11 mouse cellular contexts compared by ENCODE assay signal in genomic region chr1:60428341-60428740, GRCm38 (mm10).
"Had no signal": no experiment of that assay in that cellular context is flagged by ENCODE, and none has a peak within 500 bp of the region (broad histone marks: within the 10 kb centered on the region; RNA-seq: fewer than 3 reads in every experiment).

No protein-coding gene starts in this region.

- ATAC-seq: midbrain, embryonic 15.5 days had no signal

- H3K9ac ChIP-seq: kidney, embryonic 15.5 days; liver, embryonic 14.5 days; lung, embryonic 15.5 days; midbrain, embryonic 12.5 days; midbrain, embryonic 15.5 days; neural tube, embryonic 13.5 days had no signal

- H3K4me3 ChIP-seq: kidney, embryonic 15.5 days; left cerebral cortex, adult 2 months; lung, embryonic 15.5 days; megakaryocyte, embryonic 14.5 days; midbrain, embryonic 12.5 days; midbrain, embryonic 15.5 days; neural tube, embryonic 13.5 days had no signal

- DNase-seq: kidney, postnatal 10 days; layer of hippocampus, postnatal 36 days had no signal

- H3K27ac ChIP-seq: kidney, embryonic 15.5 days; left cerebral cortex, adult 2 months; liver, embryonic 14.5 days; lung, embryonic 15.5 days; midbrain, embryonic 12.5 days; midbrain, embryonic 15.5 days; neural tube, embryonic 13.5 days; stomach, postnatal 0 days had no signal

- H3K27me3 ChIP-seq: kidney, embryonic 15.5 days; lung, embryonic 15.5 days; megakaryocyte, embryonic 14.5 days; midbrain, embryonic 12.5 days; midbrain, embryonic 15.5 days; neural tube, embryonic 13.5 days had no signal

- H3K4me2 ChIP-seq: kidney, embryonic 15.5 days; lung, embryonic 15.5 days; midbrain, embryonic 12.5 days; midbrain, embryonic 15.5 days; neural tube, embryonic 13.5 days had no signal

- H3K36me3 ChIP-seq: kidney, embryonic 15.5 days; lung, embryonic 15.5 days; midbrain, embryonic 12.5 days; midbrain, embryonic 15.5 days; neural tube, embryonic 13.5 days had no signal

- H3K4me1 ChIP-seq: kidney, embryonic 15.5 days; lung, embryonic 15.5 days; midbrain, embryonic 15.5 days had no signal

- H3K9me3 ChIP-seq: kidney, embryonic 15.5 days; lung, embryonic 15.5 days; megakaryocyte, embryonic 14.5 days; midbrain, embryonic 12.5 days; midbrain, embryonic 15.5 days; neural tube, embryonic 13.5 days had no signal
